Mouse (Mus musculus) hindbrain, embryonic 10.5 days (tissue): ENCODE results near the gene Meis1. TPM values are rescaled to one million over a fixed set of nuclear protein-coding genes. Genes with fewer than 3 reads are reported as not detected.

Experiments used
- DNase-seq: peaks from one replicate; pipeline ENCODE4 v3.0.0-alpha.2; 2017; ENCODE audit warnings: low spot score
- H3K27ac ChIP-seq: fragments of 300-500 bp; sonication (generic); 2 replicates; pipeline ENCODE4 v1.5.1; 2016; ENCODE audit warnings: mild to moderate bottlenecking, moderate library complexity
- H3K27me3 ChIP-seq: fragments of 300-500 bp; sonication (generic); 2 replicates; pipeline ENCODE4 v1.6.1; 2016; ENCODE audit warnings: mild to moderate bottlenecking; ENCODE audit not compliant: poor library complexity, insufficient read depth, severe bottlenecking
- H3K36me3 ChIP-seq: fragments of 300-500 bp; sonication (generic); 2 replicates; pipeline ENCODE4 v1.6.1; 2016; ENCODE audit warnings: mild to moderate bottlenecking, moderate library complexity
- H3K4me1 ChIP-seq: fragments of 300-500 bp; sonication (generic); replicated peaks from 2 replicates; pipeline ENCODE4 v1.6.1; 2016; ENCODE audit warnings: mild to moderate bottlenecking
- H3K4me3 ChIP-seq: fragments of 300-500 bp; sonication (generic); 2 replicates; pipeline ENCODE4 v1.5.1; 2016; ENCODE audit warnings: mild to moderate bottlenecking, moderate library complexity
- H3K9me3 ChIP-seq: fragments of 300-500 bp; sonication (generic); 2 replicates; pipeline ENCODE4 v1.6.1; 2016; ENCODE audit warnings: mild to moderate bottlenecking, moderate library complexity
- WGBS: fragments of 180-500 bp; shearing (Covaris S2); methylation state at CpG from one replicate; pipeline ENCODE4 v1.1.7; 2016; 5-methylcytosine and 5-hydroxymethylcytosine counted together
- polyA plus RNA-seq: library from polyadenylated mRNA; unstranded; fragments of >200 nt; fragmentation: Nextera tagmentation; extraction: Ambion mirVana; gene quantifications from 2 replicates; pipeline ENCODE4 v1.2.1, GENCODE M21; 2016

The Meis1 gene
- polyA plus RNA-seq, 1 experiment from 2014 or later: 123 TPM

- WGBS: 33% methylated on average over 3 of the region's 3 CpGs
These were observed 73.0 kb downstream of the Meis1 start for GRCm38 (mm10) chr11:18945778-18946177.

GRCm38 (mm10) chr11:18944972-18945625 is 73.7 kb downstream of the Meis1 start:
- Histone ChIP-seq H3K36me3 (peaks cover 24% of the 10 kb centered on the region), H3K9me3 (no peaks in the 10 kb centered on the region), H3K27ac (no peak overlapping the region; the same call in 1 of the 2 replicates), H3K4me3 (no peak overlapping the region), H3K4me1 (peaks cover 55% of the 10 kb centered on the region), H3K27me3 (no peaks in the 10 kb centered on the region)
- DNase-seq: no peak
- 72% methylated on average over 14 of the region's 14 CpGs for WGBS

More at GRCm38 (mm10) chr11:18945778-18946177, 73.0 kb downstream of the Meis1 start:
- no peak for DNase-seq
- Histone ChIP-seq H3K4me3 (no peak overlapping the region), H3K27me3 (no peaks in the 10 kb centered on the region), H3K27ac (no peak overlapping the region), H3K36me3 (peaks cover 27% of the 10 kb centered on the region), H3K9me3 (no peaks in the 10 kb centered on the region), H3K4me1 (peaks cover 55% of the 10 kb centered on the region)

- H3K27ac ChIP-seq: no peak overlapping the region
- WGBS: 64% methylated on average over 7 of the region's 7 CpGs
- H3K27me3 ChIP-seq: no peaks in the 10 kb centered on the region
- DNase-seq: no peak
- peaks cover 54% of the 10 kb centered on the region for H3K4me1 ChIP-seq
- H3K9me3 ChIP-seq: no peaks in the 10 kb centered on the region
- peaks cover 15% of the 10 kb centered on the region for H3K36me3 ChIP-seq
- H3K4me3 ChIP-seq: no peak overlapping the region
These were observed 74.6 kb downstream of the Meis1 start for GRCm38 (mm10) chr11:18944209-18944608.

- H3K27ac ChIP-seq: no peak overlapping the region
- H3K4me3 ChIP-seq: no peak overlapping the region
- H3K27me3 ChIP-seq: no peaks in the 10 kb centered on the region
- H3K9me3 ChIP-seq: no peaks in the 10 kb centered on the region
- H3K4me1 ChIP-seq: peaks cover 59% of the 10 kb centered on the region
- WGBS: 78% methylated on average over 2 of the region's 2 CpGs
- DNase-seq: no peak
- H3K36me3 ChIP-seq: peaks cover 7% of the 10 kb centered on the region; the same call in 1 of the 2 replicates
These were observed 75.8 kb downstream of the Meis1 start for GRCm38 (mm10) chr11:18942990-18943389.

GRCm38 (mm10) chr11:18940916-18941315 is 77.9 kb downstream of the Meis1 start:
- DNase-seq: no peak
- H3K4me3 ChIP-seq: no peak overlapping the region
- 42% methylated on average over 4 of the region's 4 CpGs for WGBS
- peaks cover 45% of the 10 kb centered on the region for H3K4me1 ChIP-seq
- H3K9me3 ChIP-seq: no peaks in the 10 kb centered on the region
- no peaks in the 10 kb centered on the region for H3K27me3 ChIP-seq
- no peak overlapping the region for H3K27ac ChIP-seq
- H3K36me3 ChIP-seq: peaks cover 22% of the 10 kb centered on the region; the same call in 1 of the 2 replicates

- no peak for DNase-seq
- no peaks in the 10 kb centered on the region for H3K9me3 ChIP-seq
- no peak overlapping the region for H3K27ac ChIP-seq
- WGBS: 85% methylated on average over 6 of the region's 6 CpGs
- no peaks in the 10 kb centered on the region for H3K27me3 ChIP-seq
- H3K4me3 ChIP-seq: no peak overlapping the region
- peaks cover 36% of the 10 kb centered on the region for H3K36me3 ChIP-seq
- peaks cover 32% of the 10 kb centered on the region for H3K4me1 ChIP-seq
These were observed 83.9 kb downstream of the Meis1 start for GRCm38 (mm10) chr11:18934921-18935320.

GRCm38 (mm10) chr11:18931001-18931874 is 87.5 kb downstream of the Meis1 start:
- H3K36me3 ChIP-seq: peaks cover 25% of the 10 kb centered on the region
- H3K9me3 ChIP-seq: no peaks in the 10 kb centered on the region
- peaks cover 41% of the 10 kb centered on the region for H3K4me1 ChIP-seq
- H3K27me3 ChIP-seq: no peaks in the 10 kb centered on the region
- DNase-seq: no peak
- peak overlapping the region; percentile 41; the same call in 1 of the 2 replicates for H3K27ac ChIP-seq
- no peak overlapping the region for H3K4me3 ChIP-seq
- 78% methylated on average over 15 of the region's 15 CpGs for WGBS

GRCm38 (mm10) chr11:18929779-18930728 is 88.7 kb downstream of the Meis1 start:
- Histone ChIP-seq H3K27me3 (no peaks in the 10 kb centered on the region), H3K9me3 (no peaks in the 10 kb centered on the region), H3K36me3 (peaks cover 22% of the 10 kb centered on the region), H3K4me3 (no peak overlapping the region), H3K27ac (peak overlapping the region; percentile 41; the same call in 1 of the 2 replicates), H3K4me1 (peaks cover 38% of the 10 kb centered on the region)
- DNase-seq: no peak
- 85% methylated on average over 17 of the region's 17 CpGs for WGBS

GRCm38 (mm10) chr11:18927351-18927750 is 91.4 kb downstream of the Meis1 start:
- no peaks in the 10 kb centered on the region for H3K9me3 ChIP-seq
- DNase-seq: no peak
- H3K36me3 ChIP-seq: peaks cover 26% of the 10 kb centered on the region
- H3K27me3 ChIP-seq: no peaks in the 10 kb centered on the region
- H3K4me3 ChIP-seq: no peak overlapping the region
- H3K27ac ChIP-seq: no peak overlapping the region
- peaks cover 37% of the 10 kb centered on the region for H3K4me1 ChIP-seq
- 4% methylated on average over 1 of the region's 1 CpGs for WGBS

GRCm38 (mm10) chr11:18926798-18927197 is 92.0 kb downstream of the Meis1 start:
- no peaks in the 10 kb centered on the region for H3K9me3 ChIP-seq
- no peak for DNase-seq
- H3K27ac ChIP-seq: peak overlapping the region; percentile 23; the same call in 1 of the 2 replicates
- H3K4me3 ChIP-seq: no peak overlapping the region
- H3K4me1 ChIP-seq: peaks cover 35% of the 10 kb centered on the region
- WGBS: 57% methylated on average over 2 of the region's 2 CpGs
- H3K36me3 ChIP-seq: peaks cover 28% of the 10 kb centered on the region
- H3K27me3 ChIP-seq: no peaks in the 10 kb centered on the region

- Histone ChIP-seq H3K36me3 (peaks cover 38% of the 10 kb centered on the region), H3K27me3 (no peaks in the 10 kb centered on the region), H3K27ac (no peak overlapping the region), H3K4me1 (peaks cover 22% of the 10 kb centered on the region), H3K4me3 (no peak overlapping the region), H3K9me3 (no peaks in the 10 kb centered on the region)
- 80% methylated on average over 2 of the region's 2 CpGs for WGBS
- DNase-seq: no peak
These were observed 94.0 kb downstream of the Meis1 start for GRCm38 (mm10) chr11:18924583-18925334.

- H3K27me3 ChIP-seq: no peaks in the 10 kb centered on the region
- WGBS: 87% methylated on average over 5 of the region's 5 CpGs
- no peak for DNase-seq
- peaks cover 34% of the 10 kb centered on the region for H3K4me1 ChIP-seq
- peaks cover 43% of the 10 kb centered on the region for H3K36me3 ChIP-seq
- no peak overlapping the region for H3K4me3 ChIP-seq
- no peaks in the 10 kb centered on the region for H3K9me3 ChIP-seq
- no peak overlapping the region for H3K27ac ChIP-seq
These were observed 95.5 kb downstream of the Meis1 start for GRCm38 (mm10) chr11:18923274-18923673.
